Mouse (Mus musculus): ENCODE data around the gene Pfkm. TPM values are rescaled to one million over a fixed set of nuclear protein-coding genes. Genes with fewer than 3 reads are reported as not detected.

The Pfkm gene
- polyA plus RNA-seq, 1 experiment from 2014 or later: 12.8 TPM

- peak within 1 kb of the TSS; percentile 85 for H3K4me2 ChIP-seq (replicated peaks; ENCODE audit: low read depth, low read length)
- DNase-seq (ENCODE audit: low spot score): peak; percentile 94
- H3K9ac ChIP-seq (replicated peaks; ENCODE audit: low read depth): peak within 1 kb of the TSS; percentile 84
- peak within 1 kb of the TSS; percentile 94 for H3K4me3 ChIP-seq (ENCODE audit: low read depth, low read length)
- peak; percentile 96 for ATAC-seq
- TF ChIP-seq CTCF (IDR thresholded peaks at IDR 0.05) (no peak), EP300 (IDR thresholded peaks at IDR 0.05) (peak; percentile 66)
- no peaks in the 10 kb centered on the region for H3K27me3 ChIP-seq (replicated peaks; ENCODE audit: insufficient read depth, low read length)
- no peaks in the 10 kb centered on the region for H3K9me3 ChIP-seq (ENCODE audit: low read length)
- WGBS: 2% methylated on average over 49 of the region's 58 CpGs
- H3K4me1 ChIP-seq (ENCODE audit: insufficient read depth, low read depth, low read length): peaks cover 8% of the 10 kb centered on the region; the same call in 1 of the 2 replicates
- no peaks in the 10 kb centered on the region for H3K36me3 ChIP-seq (ENCODE audit: insufficient read depth, low read length)
- H3K27ac ChIP-seq (ENCODE audit: low read length): peak within 1 kb of the TSS; percentile 95
Observed at GRCm38 (mm10) chr15:98093121-98094011, 977 bp downstream of the Pfkm start, which contains the start of gene Senp1. Gene Senp1, minus strand, starts transcription at chr15:98093744.

GRCm38 (mm10) chr15:98094905-98095304, 2.5 kb downstream of the Pfkm start:
- Histone ChIP-seq H3K9ac (replicated peaks; ENCODE audit: low read depth) (no peak overlapping the region), H3K4me2 (replicated peaks; ENCODE audit: low read depth, low read length) (no peak overlapping the region), H3K9me3 (ENCODE audit: low read length) (no peaks in the 10 kb centered on the region), H3K4me3 (ENCODE audit: low read depth, low read length) (no peak overlapping the region), H3K27ac (ENCODE audit: low read length) (no peak overlapping the region), H3K4me1 (ENCODE audit: insufficient read depth, low read depth, low read length) (peaks cover 8% of the 10 kb centered on the region; the same call in 1 of the 2 replicates), H3K27me3 (replicated peaks; ENCODE audit: insufficient read depth, low read length) (no peaks in the 10 kb centered on the region), H3K36me3 (ENCODE audit: insufficient read depth, low read length) (no peaks in the 10 kb centered on the region)
- no peak for TF ChIP-seq EP300 (IDR thresholded peaks at IDR 0.05)
- ATAC-seq (no peak), DNase-seq (ENCODE audit: low spot score) (no peak)
- WGBS: 92% methylated on average over 12 of the region's 12 CpGs

- DNase-seq (ENCODE audit: low spot score): no peak
- H3K9ac ChIP-seq (replicated peaks; ENCODE audit: low read depth): no peak overlapping the region
Observed at GRCm38 (mm10) chr15:98096957-98097356, 4.6 kb downstream of the Pfkm start.

DNA sequence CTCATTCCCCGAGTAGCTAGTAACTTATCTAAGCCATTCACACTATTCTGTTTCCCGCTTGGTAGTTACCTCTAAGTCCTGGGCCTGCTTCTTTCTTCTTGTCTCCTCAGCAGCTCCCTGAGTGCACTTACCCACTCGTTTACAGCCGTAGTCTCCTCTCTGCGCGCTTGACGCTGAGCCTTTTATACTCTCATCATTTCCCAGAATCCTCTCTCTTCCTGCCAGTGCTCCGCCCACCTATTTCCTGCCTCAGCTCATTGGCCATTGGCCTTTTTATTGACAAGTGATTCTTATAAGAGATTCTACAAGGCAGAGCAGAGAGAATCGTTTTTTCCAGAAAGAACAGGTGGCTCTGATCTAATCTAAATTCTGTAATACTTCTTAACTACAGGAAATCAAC, 6.1 kb downstream of the Pfkm start:
- H3K4me2 ChIP-seq (replicated peaks; ENCODE audit: low read depth, low read length): no peak overlapping the region
- no peak overlapping the region for H3K27ac ChIP-seq (ENCODE audit: low read length)
- 85% methylated on average over 9 of the region's 9 CpGs for WGBS
- no peak overlapping the region for H3K9ac ChIP-seq (replicated peaks; ENCODE audit: low read depth)
- no peak for ATAC-seq
- no peak overlapping the region for H3K4me3 ChIP-seq (ENCODE audit: low read depth, low read length)
- DNase-seq (ENCODE audit: low spot score): no peak
- TF ChIP-seq CTCF (IDR thresholded peaks at IDR 0.05) (no peak), EP300 (IDR thresholded peaks at IDR 0.05) (no peak)
- H3K9me3 ChIP-seq (ENCODE audit: low read length): no peaks in the 10 kb centered on the region
- H3K4me1 ChIP-seq (ENCODE audit: insufficient read depth, low read depth, low read length): no peaks in the 10 kb centered on the region; the same call in 1 of the 2 replicates
- no peaks in the 10 kb centered on the region for H3K36me3 ChIP-seq (ENCODE audit: insufficient read depth, low read length)
- no peaks in the 10 kb centered on the region for H3K27me3 ChIP-seq (replicated peaks; ENCODE audit: insufficient read depth, low read length)

More at GRCm38 (mm10) chr15:98096957-98097356, 4.6 kb downstream of the Pfkm start:
- no peak for ATAC-seq
- WGBS: 55% methylated on average over 3 of the region's 3 CpGs
- H3K4me2 ChIP-seq (replicated peaks; ENCODE audit: low read depth, low read length): no peak overlapping the region
- TF ChIP-seq CTCF (IDR thresholded peaks at IDR 0.05) (peak; percentile 29), EP300 (IDR thresholded peaks at IDR 0.05) (no peak)
- H3K27ac ChIP-seq (ENCODE audit: low read length): no peak overlapping the region
- no peaks in the 10 kb centered on the region for H3K27me3 ChIP-seq (replicated peaks; ENCODE audit: insufficient read depth, low read length)
- no peaks in the 10 kb centered on the region for H3K36me3 ChIP-seq (ENCODE audit: insufficient read depth, low read length)
- H3K4me1 ChIP-seq (ENCODE audit: insufficient read depth, low read depth, low read length): peaks cover 6% of the 10 kb centered on the region; the same call in 1 of the 2 replicates
- H3K4me3 ChIP-seq (ENCODE audit: low read depth, low read length): no peak overlapping the region
- no peaks in the 10 kb centered on the region for H3K9me3 ChIP-seq (ENCODE audit: low read length)

DNA sequence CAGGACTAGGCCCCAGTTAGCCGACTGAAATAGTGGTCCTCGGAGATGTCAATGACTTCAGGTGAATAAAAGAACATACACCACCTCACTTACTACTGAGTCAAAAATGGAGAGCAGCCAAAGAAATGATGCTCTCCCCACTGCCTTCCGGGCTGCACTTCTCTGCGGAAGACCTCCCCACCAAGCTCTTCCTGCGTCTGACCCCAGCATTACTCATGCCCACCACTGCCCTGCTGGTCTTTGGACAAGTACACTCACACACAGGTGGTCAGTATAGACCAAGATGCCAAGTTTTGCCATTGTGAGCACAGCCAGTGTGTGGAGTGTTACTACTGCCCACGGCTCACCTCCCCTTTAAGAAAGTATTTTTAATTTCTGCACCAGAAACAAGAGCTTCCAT, 10.0 kb downstream of the Pfkm start:
- 85% methylated on average over 6 of the region's 6 CpGs for WGBS
- no peak for DNase-seq (ENCODE audit: low spot score)
- H3K4me3 ChIP-seq (ENCODE audit: low read depth, low read length): no peak overlapping the region
- H3K36me3 ChIP-seq (ENCODE audit: insufficient read depth, low read length): no peaks in the 10 kb centered on the region
- no peak for TF ChIP-seq CTCF (IDR thresholded peaks at IDR 0.05)
- no peak for TF ChIP-seq EP300 (IDR thresholded peaks at IDR 0.05)
- ATAC-seq: no peak
- no peaks in the 10 kb centered on the region for H3K4me1 ChIP-seq (ENCODE audit: insufficient read depth, low read depth, low read length)
- H3K27me3 ChIP-seq (replicated peaks; ENCODE audit: insufficient read depth, low read length): 0 out of 2 replicates have a peak, but pooled peaks cover 6% of the 10 kb centered on the region
- no peak overlapping the region for H3K27ac ChIP-seq (ENCODE audit: low read length)
- H3K9ac ChIP-seq (replicated peaks; ENCODE audit: low read depth): no peak overlapping the region
- no peaks in the 10 kb centered on the region for H3K9me3 ChIP-seq (ENCODE audit: low read length)
- no peak overlapping the region for H3K4me2 ChIP-seq (replicated peaks; ENCODE audit: low read depth, low read length)

DNA sequence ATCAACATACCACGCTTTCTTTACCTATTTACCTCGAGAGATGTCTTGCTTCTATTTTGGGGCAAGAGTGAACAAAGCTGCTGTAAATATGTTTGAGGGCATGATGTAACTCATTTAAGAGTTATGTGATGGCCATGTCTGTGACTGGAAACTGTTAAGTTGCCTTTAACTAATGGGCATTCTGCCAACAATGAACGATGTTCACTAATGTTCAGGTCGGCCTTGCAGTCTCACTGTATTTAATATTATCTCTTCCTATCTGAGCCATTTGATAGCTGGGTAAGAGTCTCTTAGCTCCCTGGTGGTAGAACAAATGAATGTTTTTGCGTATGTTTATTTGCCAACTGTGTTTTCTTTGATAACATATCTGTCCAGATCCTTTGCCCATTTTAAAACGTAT, 14.1 kb downstream of the Pfkm start:
- Histone ChIP-seq H3K36me3 (ENCODE audit: insufficient read depth, low read length) (no peaks in the 10 kb centered on the region), H3K9me3 (ENCODE audit: low read length) (no peaks in the 10 kb centered on the region), H3K9ac (replicated peaks; ENCODE audit: low read depth) (no peak overlapping the region), H3K27ac (ENCODE audit: low read length) (no peak overlapping the region), H3K27me3 (replicated peaks; ENCODE audit: insufficient read depth, low read length) (0 out of 2 replicates have a peak, but pooled peaks cover 6% of the 10 kb centered on the region), H3K4me1 (ENCODE audit: insufficient read depth, low read depth, low read length) (peaks cover 8% of the 10 kb centered on the region; the same call in 1 of the 2 replicates), H3K4me2 (replicated peaks; ENCODE audit: low read depth, low read length) (no peak overlapping the region), H3K4me3 (ENCODE audit: low read depth, low read length) (no peak overlapping the region)
- WGBS: 49% methylated on average over 6 of the region's 6 CpGs
- DNase-seq (ENCODE audit: low spot score): no peak
- TF ChIP-seq EP300 (IDR thresholded peaks at IDR 0.05) (no peak), CTCF (IDR thresholded peaks at IDR 0.05) (no peak)
- ATAC-seq: no peak
